Mouse (Mus musculus): ENCODE measurements around the gene Trim50. TPM values are rescaled to one million over a fixed set of nuclear protein-coding genes. Genes with fewer than 3 reads are reported as not detected.

Trim50 gene
- total and polyA plus RNA-seq, 2 experiments from 2014 or later = 0.08 TPM; not detected in 1

- no peak for ATAC-seq
- no peak for TF ChIP-seq CTCF (IDR thresholded peaks at IDR 0.05; ENCODE audit: low read depth)
Measured at GRCm38 (mm10) chr5:135330201-135330600, 22.9 kb upstream of the Trim50 start.

DNA sequence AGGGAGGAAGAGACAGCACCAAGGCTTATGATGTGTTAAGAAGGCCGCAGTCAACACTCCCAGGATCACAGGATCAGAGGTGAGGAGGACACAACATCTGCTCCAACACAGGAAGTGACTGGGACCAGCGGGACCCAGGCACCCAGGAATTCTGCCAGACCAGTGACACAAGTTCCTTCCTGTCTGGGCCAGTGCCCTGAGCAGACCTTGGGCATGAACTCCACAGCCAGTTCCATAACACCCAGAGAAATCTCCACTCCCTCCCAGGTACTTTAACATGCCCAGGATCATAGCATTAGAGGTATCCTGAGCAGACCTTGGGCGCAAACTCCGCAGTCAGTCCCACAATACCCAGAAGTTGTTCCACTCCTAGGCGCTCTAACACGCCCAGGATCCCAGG, 21.9 kb upstream of the Trim50 start:
- no peaks in the 10 kb centered on the region for H3K9me3 ChIP-seq (ENCODE audit: low read length)
- ATAC-seq = no peak
- H3K9ac ChIP-seq (replicated peaks; ENCODE audit: low read length) = no peak overlapping the region
- H3K4me2 ChIP-seq (ENCODE audit: low read depth, low read length) = no peak overlapping the region
- no peaks in the 10 kb centered on the region for H3K4me1 ChIP-seq (ENCODE audit: insufficient read depth, low read length)
- no peak for DNase-seq (ENCODE audit: low spot score)
- no peak overlapping the region for H3K27ac ChIP-seq
- 88% methylated on average over 6 of the region's 6 CpGs for WGBS
- H3K4me3 ChIP-seq (ENCODE audit: low read length) = no peak overlapping the region
- H3K27me3 ChIP-seq (ENCODE audit: insufficient read depth, low read length) = no peaks in the 10 kb centered on the region
- TF ChIP-seq CTCF (IDR thresholded peaks at IDR 0.05; ENCODE audit: low read depth) = no peak
- H3K36me3 ChIP-seq (ENCODE audit: insufficient read depth, low read length) = no peaks in the 10 kb centered on the region

More at GRCm38 (mm10) chr5:135330201-135330600, 22.9 kb upstream of the Trim50 start:
- H3K4me3 ChIP-seq (ENCODE audit: low read length) = no peak overlapping the region
- H3K4me2 ChIP-seq (ENCODE audit: low read depth, low read length) = no peak overlapping the region
- H3K27ac ChIP-seq = no peak overlapping the region
- no peaks in the 10 kb centered on the region for H3K9me3 ChIP-seq (ENCODE audit: low read length)
- 83% methylated on average over 5 of the region's 5 CpGs for WGBS
- H3K4me1 ChIP-seq (ENCODE audit: insufficient read depth, low read length) = no peaks in the 10 kb centered on the region
- no peaks in the 10 kb centered on the region for H3K36me3 ChIP-seq (ENCODE audit: insufficient read depth, low read length)
- no peak for DNase-seq (ENCODE audit: low spot score)
- no peak overlapping the region for H3K9ac ChIP-seq (replicated peaks; ENCODE audit: low read length)
- H3K27me3 ChIP-seq (ENCODE audit: insufficient read depth, low read length) = no peaks in the 10 kb centered on the region

GRCm38 (mm10) chr5:135337575-135337974, 15.5 kb upstream of the Trim50 start:
- no peak for DNase-seq (ENCODE audit: low spot score)
- no peak overlapping the region for H3K4me3 ChIP-seq (ENCODE audit: low read length)
- H3K9ac ChIP-seq (replicated peaks; ENCODE audit: low read length) = no peak overlapping the region
- no peak for ATAC-seq
- H3K36me3 ChIP-seq (ENCODE audit: insufficient read depth, low read length) = no peaks in the 10 kb centered on the region
- 68% methylated on average over 3 of the region's 3 CpGs for WGBS
- H3K27ac ChIP-seq = no peak overlapping the region
- H3K9me3 ChIP-seq (ENCODE audit: low read length) = no peaks in the 10 kb centered on the region
- TF ChIP-seq CTCF (IDR thresholded peaks at IDR 0.05; ENCODE audit: low read depth) = peak; percentile 60
- H3K27me3 ChIP-seq (ENCODE audit: insufficient read depth, low read length) = no peaks in the 10 kb centered on the region
- no peak overlapping the region for H3K4me2 ChIP-seq (ENCODE audit: low read depth, low read length)
- H3K4me1 ChIP-seq (ENCODE audit: insufficient read depth, low read length) = no peaks in the 10 kb centered on the region

GRCm38 (mm10) chr5:135345989-135346388, 7.1 kb upstream of the Trim50 start:
- Histone ChIP-seq H3K4me3 (ENCODE audit: low read length) (no peak overlapping the region), H3K36me3 (ENCODE audit: insufficient read depth, low read length) (no peaks in the 10 kb centered on the region), H3K27me3 (ENCODE audit: insufficient read depth, low read length) (no peaks in the 10 kb centered on the region), H3K9me3 (ENCODE audit: low read length) (no peaks in the 10 kb centered on the region), H3K4me2 (ENCODE audit: low read depth, low read length) (no peak overlapping the region), H3K27ac (no peak overlapping the region), H3K4me1 (ENCODE audit: insufficient read depth, low read length) (no peaks in the 10 kb centered on the region), H3K9ac (replicated peaks; ENCODE audit: low read length) (no peak overlapping the region)
- no peak for ATAC-seq
- TF ChIP-seq CTCF (IDR thresholded peaks at IDR 0.05; ENCODE audit: low read depth) = no peak
- DNase-seq (ENCODE audit: low spot score) = no peak
- 64% methylated on average over 7 of the region's 7 CpGs for WGBS

GRCm38 (mm10) chr5:135346430-135346829, 6.7 kb upstream of the Trim50 start:
- TF ChIP-seq CTCF (IDR thresholded peaks at IDR 0.05; ENCODE audit: low read depth) = peak; percentile 43
- DNase-seq (ENCODE audit: low spot score) (peak; percentile 19), ATAC-seq (no peak)
- H3K4me2 ChIP-seq (ENCODE audit: low read depth, low read length) = no peak overlapping the region
- H3K4me1 ChIP-seq (ENCODE audit: insufficient read depth, low read length) = no peaks in the 10 kb centered on the region
- H3K9me3 ChIP-seq (ENCODE audit: low read length) = no peaks in the 10 kb centered on the region
- H3K27ac ChIP-seq = no peak overlapping the region
- no peak overlapping the region for H3K9ac ChIP-seq (replicated peaks; ENCODE audit: low read length)
- no peaks in the 10 kb centered on the region for H3K27me3 ChIP-seq (ENCODE audit: insufficient read depth, low read length)
- 20% methylated on average over 1 of the region's 1 CpGs for WGBS
- no peak overlapping the region for H3K4me3 ChIP-seq (ENCODE audit: low read length)
- no peaks in the 10 kb centered on the region for H3K36me3 ChIP-seq (ENCODE audit: insufficient read depth, low read length)

DNA sequence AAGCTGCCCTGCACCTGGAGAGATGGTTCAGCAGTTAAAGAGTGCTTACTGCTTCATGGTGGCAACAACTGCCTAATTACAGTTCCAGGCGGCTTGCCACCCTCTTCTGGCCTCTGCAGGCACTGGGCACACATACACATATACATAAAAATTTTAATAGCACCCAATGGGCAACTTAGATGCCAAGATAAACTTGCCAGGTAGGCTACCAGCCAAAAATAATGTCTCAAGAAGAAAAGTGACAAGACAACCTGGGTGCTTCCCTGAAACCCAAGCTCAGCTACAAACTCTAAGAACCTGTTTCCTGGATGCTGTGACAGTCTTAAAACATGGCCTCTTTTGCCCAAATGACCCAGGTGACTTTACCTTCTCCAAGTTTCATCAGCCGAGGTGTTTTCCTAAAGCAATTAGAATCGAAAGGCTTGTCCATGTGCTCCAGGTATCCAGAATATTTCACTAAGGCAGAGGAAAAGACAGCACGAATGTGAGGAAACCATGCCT, 5.5 kb upstream of the Trim50 start:
- no peaks in the 10 kb centered on the region for H3K36me3 ChIP-seq (ENCODE audit: insufficient read depth, low read length)
- DNase-seq (ENCODE audit: low spot score) = no peak
- TF ChIP-seq CTCF (IDR thresholded peaks at IDR 0.05; ENCODE audit: low read depth) = no peak
- no peaks in the 10 kb centered on the region for H3K9me3 ChIP-seq (ENCODE audit: low read length)
- H3K9ac ChIP-seq (replicated peaks; ENCODE audit: low read length) = no peak overlapping the region
- H3K4me3 ChIP-seq (ENCODE audit: low read length) = no peak overlapping the region
- no peak for ATAC-seq
- no peak overlapping the region for H3K27ac ChIP-seq
- H3K27me3 ChIP-seq (ENCODE audit: insufficient read depth, low read length) = no peaks in the 10 kb centered on the region
- WGBS = 64% methylated on average over 4 of the region's 4 CpGs
- H3K4me1 ChIP-seq (ENCODE audit: insufficient read depth, low read length) = no peaks in the 10 kb centered on the region
- no peak overlapping the region for H3K4me2 ChIP-seq (ENCODE audit: low read depth, low read length)

DNA sequence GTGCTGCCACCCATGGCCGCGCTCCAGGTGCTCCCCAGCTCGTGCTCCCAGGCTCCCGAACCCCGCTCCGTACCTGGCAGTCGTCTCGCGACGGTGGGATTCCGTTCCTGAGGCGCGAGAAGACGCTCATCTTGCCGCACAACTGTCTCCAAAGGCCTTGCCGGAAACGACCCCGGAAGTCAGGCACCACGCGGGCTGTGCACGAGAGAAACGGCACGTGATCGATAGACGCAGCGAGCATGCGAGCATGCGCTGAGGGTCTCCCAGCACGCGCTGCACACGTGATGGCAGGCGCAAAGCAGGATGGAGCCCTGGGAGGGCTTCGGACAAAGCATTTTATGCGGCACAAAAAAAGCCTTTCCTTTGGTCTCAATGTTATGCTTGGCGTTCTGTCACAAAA, 3.2 kb upstream of the Trim50 start, which contains the start of gene Fkbp6:
Gene Fkbp6 (minus strand): TSS at position 183 of the 400 bp plus-strand sequence.
- 89% methylated on average over 35 of the region's 35 CpGs for WGBS
- Histone ChIP-seq H3K4me1 (ENCODE audit: insufficient read depth, low read length) (no peaks in the 10 kb centered on the region), H3K4me3 (ENCODE audit: low read length) (no peak within 1 kb of the TSS), H3K36me3 (ENCODE audit: insufficient read depth, low read length) (no peaks in the 10 kb centered on the region), H3K4me2 (ENCODE audit: low read depth, low read length) (no peak within 1 kb of the TSS), H3K27me3 (ENCODE audit: insufficient read depth, low read length) (no peaks in the 10 kb centered on the region), H3K27ac (no peak within 1 kb of the TSS), H3K9ac (replicated peaks; ENCODE audit: low read length) (no peak within 1 kb of the TSS), H3K9me3 (ENCODE audit: low read length) (no peaks in the 10 kb centered on the region)
- ATAC-seq = no peak
- DNase-seq (ENCODE audit: low spot score) = no peak
- TF ChIP-seq CTCF (IDR thresholded peaks at IDR 0.05; ENCODE audit: low read depth) = no peak
